Mouse (Mus musculus) embryonic fibroblast, embryonic 13.5 days (primary cell): ENCODE measurements around the gene Col5a1. TPM values are rescaled to one million over a fixed set of nuclear protein-coding genes. Genes with fewer than 3 reads are reported as not detected.

Source experiments
- H3K27ac ChIP-seq: 2 replicates; pipeline ENCODE4 v1.5.1; 2012; ENCODE audit warnings: low read length, control low read depth, inconsistent platforms; ENCODE audit not compliant: insufficient read depth
- H3K4me1 ChIP-seq: 2 replicates; pipeline ENCODE4 v1.6.1; 2011; ENCODE audit warnings: low read length; ENCODE audit not compliant: control insufficient read depth, insufficient read depth
- H3K4me3 ChIP-seq: 2 replicates; pipeline ENCODE4 v1.5.1; 2011; ENCODE audit warnings: mild to moderate bottlenecking, control low read depth, low read length; ENCODE audit not compliant: insufficient read depth
- CTCF ChIP-seq: IDR thresholded peaks from 2 replicates; pipeline ENCODE4 v1.5.1; 2011; ENCODE audit warnings: mild to moderate bottlenecking, control low read depth, low read length, moderate library complexity, borderline replicate concordance; ENCODE audit not compliant: insufficient read depth
- POLR2A ChIP-seq: IDR thresholded peaks from 2 replicates; pipeline ENCODE4 v1.6.1; 2011; ENCODE audit warnings: low read depth, mild to moderate bottlenecking, control low read depth, low read length, moderate library complexity
- polyA plus RNA-seq: library from polyadenylated mRNA; stranded (reverse); fragments of >200 nt; gene quantifications from 2 replicates; pipeline ENCODE4 v1.2.4, GENCODE M21; 2011; ENCODE audit warnings: low read depth; ENCODE audit not compliant: missing spikeins, insufficient read length

The Col5a1 gene
- polyA plus RNA-seq, 1 experiment = 997 TPM

- TF ChIP-seq POLR2A = no peak
- TF ChIP-seq CTCF = no peak
- H3K4me3 ChIP-seq = no peak overlapping the region
- peaks cover 30% of the 10 kb centered on the region for H3K4me1 ChIP-seq
- peak overlapping the region; percentile 13; the same call in 1 of the 2 replicates for H3K27ac ChIP-seq
These were observed 30.1 kb downstream of the Col5a1 start for GRCm38 (mm10) chr2:27916316-27916715.

DNA sequence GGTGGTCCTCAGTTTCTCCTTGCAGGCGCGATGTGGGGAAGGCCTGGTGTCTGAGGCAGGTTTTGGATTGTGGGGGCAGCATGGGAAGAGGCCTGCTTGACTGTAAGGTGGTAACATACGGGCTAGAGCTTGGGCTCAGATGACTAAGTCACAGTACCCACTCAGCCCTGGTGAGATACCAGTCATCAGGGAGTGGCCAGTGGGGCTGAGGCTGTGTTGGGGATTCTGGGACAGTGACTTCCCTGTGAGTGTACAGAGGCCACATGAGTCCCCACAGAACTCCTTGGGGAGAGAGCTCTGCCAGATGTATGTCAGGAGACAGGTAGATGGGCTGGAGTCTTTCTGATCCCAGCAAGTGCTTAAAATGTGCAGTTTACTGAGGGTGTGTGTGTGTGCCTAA, 31.0 kb downstream of the Col5a1 start:
- TF ChIP-seq CTCF = no peak
- no peak for TF ChIP-seq POLR2A
- Histone ChIP-seq H3K4me1 (peaks cover 27% of the 10 kb centered on the region), H3K4me3 (no peak overlapping the region), H3K27ac (peak overlapping the region; percentile 13; the same call in 1 of the 2 replicates)

DNA sequence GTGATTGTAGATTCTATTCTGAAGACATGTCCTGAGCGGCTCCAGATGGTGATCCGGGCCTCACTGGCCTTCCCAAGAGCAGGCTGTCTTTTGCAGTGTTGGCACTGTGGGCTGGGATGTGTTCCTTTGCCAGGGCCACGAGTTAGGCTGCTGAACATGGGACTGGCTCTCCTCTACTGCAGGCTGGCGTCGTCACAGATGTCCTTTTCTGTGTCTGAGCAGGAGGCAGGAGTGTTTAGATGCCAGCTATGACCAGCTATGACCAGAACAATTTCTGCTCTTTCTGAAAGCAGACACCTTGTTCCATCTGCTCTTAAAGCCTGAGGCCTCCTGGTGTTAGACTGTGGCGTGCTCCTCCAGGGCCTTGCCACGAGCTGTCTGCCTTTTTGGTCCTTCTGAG, 31.9 kb downstream of the Col5a1 start:
- Histone ChIP-seq H3K4me3 (no peak overlapping the region), H3K27ac (no peak overlapping the region), H3K4me1 (peaks cover 27% of the 10 kb centered on the region)
- TF ChIP-seq POLR2A (no peak), CTCF (no peak)

DNA sequence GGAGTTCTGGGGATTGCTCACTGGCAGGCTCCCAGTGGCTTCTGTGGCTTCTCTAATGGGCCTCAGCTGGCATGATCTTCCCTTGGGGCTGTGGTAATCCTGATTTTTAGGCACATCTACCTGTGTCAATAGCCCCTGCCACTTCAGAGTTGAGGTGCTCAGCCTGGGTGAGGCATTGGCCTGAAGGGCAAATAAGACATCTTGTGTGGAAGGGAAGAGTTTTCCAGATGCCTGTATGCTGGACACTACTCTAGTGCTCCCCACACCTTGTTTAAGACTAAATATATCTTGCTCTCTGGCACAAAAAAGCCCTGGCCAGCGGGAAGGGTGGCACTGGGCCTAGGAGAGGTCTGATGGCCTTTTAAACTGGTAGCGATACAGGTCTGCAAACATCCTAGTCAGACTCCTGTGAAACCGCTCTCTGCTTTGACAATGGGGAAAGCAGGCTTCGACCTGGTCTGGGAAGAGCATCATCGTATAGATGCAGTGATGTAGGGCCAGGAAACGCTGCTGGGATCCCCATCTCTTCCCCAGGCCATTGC, 33.2 kb downstream of the Col5a1 start:
- Histone ChIP-seq H3K4me3 (no peak overlapping the region), H3K4me1 (peaks cover 27% of the 10 kb centered on the region), H3K27ac (no peak overlapping the region)
- TF ChIP-seq POLR2A = no peak
- TF ChIP-seq CTCF = no peak

DNA sequence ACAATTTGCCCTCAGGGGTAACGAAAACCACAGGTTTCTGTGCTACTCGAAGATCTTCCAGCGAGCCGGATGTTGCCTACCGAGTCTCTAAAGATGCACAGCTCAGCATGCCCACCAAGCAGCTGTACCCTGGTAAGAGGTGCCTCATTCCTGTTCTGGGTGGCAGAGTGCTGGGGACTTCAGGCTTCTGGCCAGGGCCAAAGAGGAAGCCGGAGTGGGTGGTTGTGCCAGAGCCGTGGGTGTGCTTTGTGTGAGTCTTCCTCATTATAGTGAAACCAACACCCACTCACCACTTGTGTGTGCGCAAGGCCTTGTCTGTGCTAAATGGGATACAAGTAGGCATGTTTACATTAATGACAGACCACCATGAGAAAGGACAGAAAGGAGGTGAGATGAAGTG, 35.8 kb downstream of the Col5a1 start:
- no peak overlapping the region for H3K27ac ChIP-seq
- TF ChIP-seq CTCF (no peak), POLR2A (no peak)
- peaks cover 12% of the 10 kb centered on the region; the same call in 1 of the 2 replicates for H3K4me1 ChIP-seq
- no peak overlapping the region for H3K4me3 ChIP-seq

DNA sequence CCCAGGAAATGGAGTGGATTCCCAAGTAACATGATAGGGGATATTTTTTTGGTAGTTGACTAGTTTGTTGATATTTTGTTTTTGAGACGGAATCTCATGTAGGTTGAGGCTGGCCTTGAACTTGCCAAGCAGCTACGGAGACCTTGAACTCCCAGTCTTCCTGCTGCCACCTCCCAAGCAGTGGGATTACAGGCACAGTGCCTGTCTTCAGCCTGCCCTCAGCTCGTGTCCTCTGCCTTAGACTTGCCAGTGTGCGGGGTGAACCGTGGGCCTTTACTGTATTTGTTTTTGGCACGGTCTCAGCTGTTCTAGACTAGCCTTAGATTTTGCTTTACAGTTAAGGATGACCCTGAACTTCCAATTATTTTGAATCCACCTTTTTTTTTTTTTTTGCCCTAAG, 37.5 kb downstream of the Col5a1 start:
- Histone ChIP-seq H3K27ac (no peak overlapping the region), H3K4me1 (peaks cover 7% of the 10 kb centered on the region), H3K4me3 (no peak overlapping the region)
- TF ChIP-seq CTCF (no peak), POLR2A (no peak)

GRCm38 (mm10) chr2:27924463-27924862, 38.2 kb downstream of the Col5a1 start:
- H3K4me1 ChIP-seq = peaks cover 10% of the 10 kb centered on the region; the same call in 1 of the 2 replicates
- H3K27ac ChIP-seq = no peak overlapping the region
- no peak for TF ChIP-seq POLR2A
- no peak for TF ChIP-seq CTCF
- H3K4me3 ChIP-seq = no peak overlapping the region

GRCm38 (mm10) chr2:27926478-27927165, 40.4 kb downstream of the Col5a1 start:
- TF ChIP-seq POLR2A (no peak), CTCF (peak; percentile 45; the same call in 1 of the 2 replicates)
- Histone ChIP-seq H3K27ac (peak overlapping the region; percentile 23; the same call in 1 of the 2 replicates), H3K4me3 (no peak overlapping the region), H3K4me1 (peaks cover 16% of the 10 kb centered on the region)

DNA sequence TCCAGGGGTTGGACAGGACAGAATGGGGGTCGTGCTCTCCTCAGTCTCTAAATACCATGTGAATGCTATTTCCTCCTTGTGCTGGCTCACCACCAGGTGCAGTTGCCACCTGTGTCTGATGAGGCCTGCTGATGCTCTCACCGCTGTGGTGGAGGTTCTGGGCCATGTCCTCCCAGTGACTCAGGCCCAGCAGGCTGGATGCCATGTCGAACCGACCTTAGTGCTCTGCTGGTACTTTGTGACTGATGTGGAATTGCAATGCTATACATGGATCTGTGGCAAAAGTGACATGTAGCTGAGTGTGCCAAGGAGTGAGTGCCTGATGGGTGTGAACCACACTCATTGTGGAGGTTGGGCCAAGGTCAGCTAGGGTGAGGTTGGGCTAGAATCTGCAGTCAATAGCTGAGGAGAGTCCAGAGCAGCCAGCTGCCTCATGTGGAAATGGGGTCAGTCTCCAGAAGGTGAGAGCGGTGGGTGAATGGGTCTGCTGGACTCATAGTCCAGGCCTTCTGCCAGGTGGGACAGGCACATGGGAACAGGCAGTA, 44.3 kb downstream of the Col5a1 start:
- H3K4me1 ChIP-seq = peaks cover 47% of the 10 kb centered on the region
- peak overlapping the region; percentile 22 for H3K27ac ChIP-seq
- TF ChIP-seq POLR2A (no peak), CTCF (no peak)
- no peak overlapping the region for H3K4me3 ChIP-seq

DNA sequence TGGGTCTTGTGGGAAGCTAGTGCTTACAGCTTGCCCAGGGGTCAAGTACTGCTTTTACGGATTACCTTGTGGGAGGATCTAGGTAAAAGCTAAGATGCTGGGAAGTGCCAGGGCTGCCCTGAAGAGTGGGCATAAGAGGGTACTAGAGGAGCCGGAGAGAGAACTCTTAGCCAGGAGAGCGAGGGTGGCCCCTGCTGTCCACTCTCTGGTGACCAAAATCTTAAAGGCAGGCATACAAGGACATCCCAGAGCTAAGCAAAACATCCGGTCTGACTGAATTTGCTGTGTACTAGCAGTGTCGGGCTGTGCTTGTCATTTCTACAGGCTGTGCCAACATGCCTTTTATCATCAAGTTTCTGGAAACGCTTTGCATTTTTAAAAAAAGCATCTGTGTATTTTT, 44.9 kb downstream of the Col5a1 start:
- peaks cover 53% of the 10 kb centered on the region for H3K4me1 ChIP-seq
- peak overlapping the region; percentile 22 for H3K27ac ChIP-seq
- no peak overlapping the region for H3K4me3 ChIP-seq
- TF ChIP-seq CTCF = no peak
- no peak for TF ChIP-seq POLR2A
